Mouse (Mus musculus) MEL (cell line): ENCODE results near the gene Kctd7.

Experiments used
- CTCF ChIP-seq, 3 experiments: IDR thresholded peaks in 2 of 3; conservative IDR thresholded peaks in 1 of 3; 2 replicates each; pipeline ENCODE4 v1.5.1; 2011 to 2012; ENCODE audit warnings: low read length in 3 of 3, low read depth in 2 of 3, mild to moderate bottlenecking in 2 of 3, improper control_type of control experiment in 1 of 3, inconsistent platforms in 1 of 3, mixed read lengths in 1 of 3, moderate library complexity in 1 of 3; ENCODE audit not compliant: control insufficient read depth in 1 of 3, insufficient read depth in 1 of 3, poor library complexity in 1 of 3, severe bottlenecking in 1 of 3
- E2F4 ChIP-seq: IDR thresholded peaks from 2 replicates; pipeline ENCODE4 v1.6.1; 2011; ENCODE audit warnings: low read depth, low read length, improper control_type of control experiment, borderline replicate concordance
- EP300 ChIP-seq, 2 experiments: IDR thresholded peaks; 2 replicates each; pipeline ENCODE4 v1.6.1; 2011; ENCODE audit warnings: improper control_type of control experiment in 2 of 2, low read length in 2 of 2, low read depth in 1 of 2, mild to moderate bottlenecking in 1 of 2
- ETS1 ChIP-seq: IDR thresholded peaks from 2 replicates; pipeline ENCODE4 v1.6.1; 2012; ENCODE audit warnings: low read depth, mild to moderate bottlenecking, inconsistent platforms, low read length, improper control_type of control experiment, moderate library complexity
- GABPA ChIP-seq: IDR thresholded peaks from 2 replicates; pipeline ENCODE4 v1.6.1; 2012; ENCODE audit warnings: low read depth, mild to moderate bottlenecking, inconsistent platforms, low read length, improper control_type of control experiment, moderate library complexity
- POLR2A ChIP-seq, 2 experiments: IDR thresholded peaks; 2 replicates each; pipeline ENCODE4 v1.6.1; 2011 to 2012; ENCODE audit warnings: low read length in 2 of 2, mild to moderate bottlenecking in 2 of 2, control low read depth in 1 of 2, improper control_type of control experiment in 1 of 2, low read depth in 1 of 2, moderate library complexity in 1 of 2; ENCODE audit not compliant: control insufficient read depth in 1 of 2, insufficient read depth in 1 of 2, poor library complexity in 1 of 2
- RAD21 ChIP-seq: IDR thresholded peaks from 2 replicates; pipeline ENCODE4 v1.6.1; 2011; ENCODE audit warnings: mild to moderate bottlenecking, low read depth, low read length, improper control_type of control experiment
- TAL1 ChIP-seq: IDR thresholded peaks from 2 replicates; pipeline ENCODE4 v1.6.1; 2012; ENCODE audit warnings: mild to moderate bottlenecking, inconsistent platforms, low read length, moderate library complexity, mixed read lengths
- USF1 ChIP-seq: IDR thresholded peaks from 2 replicates; pipeline ENCODE4 v1.6.1; 2014; ENCODE audit warnings: low read depth, mild to moderate bottlenecking, inconsistent platforms, low read length, improper control_type of control experiment, moderate library complexity
- ZNF384 ChIP-seq: IDR thresholded peaks from 2 replicates; pipeline ENCODE4 v1.6.1; 2012; ENCODE audit warnings: low read depth, mild to moderate bottlenecking, inconsistent platforms, low read length, improper control_type of control experiment

DNA sequence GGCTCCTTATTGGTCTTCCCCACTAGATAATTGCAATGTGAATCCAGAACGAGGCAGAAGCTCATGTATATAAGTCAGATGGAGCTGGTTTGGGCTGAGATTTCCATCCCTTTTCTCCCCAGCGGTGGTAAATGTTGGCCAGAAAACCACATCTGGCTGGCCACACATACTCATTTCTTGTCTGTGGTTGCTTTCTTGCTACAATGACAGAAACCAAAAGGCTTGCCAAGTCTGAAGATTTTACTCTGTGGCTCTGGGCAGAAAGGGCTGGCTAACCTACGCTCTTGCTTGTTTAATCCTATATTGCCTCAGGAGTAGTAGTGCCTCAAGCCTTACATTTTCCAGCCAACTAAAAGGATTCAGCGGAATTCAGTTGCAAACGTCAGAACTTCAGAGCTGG lies 3.5 kb upstream of the Kctd7 start:
- TF ChIP-seq ZNF384 (no peak), TAL1 (no peak), POLR2A (IDR thresholded peaks at IDR 0.05; ENCODE audit: control insufficient read depth in 1 of 2, insufficient read depth in 1 of 2, low read depth in 1 of 2, low read length in 2 of 2, poor library complexity in 1 of 2) (no peak), USF1 (no peak), EP300 (IDR thresholded peaks at IDR 0.05; ENCODE audit: low read depth in 1 of 2, low read length in 2 of 2) (no peak), CTCF (IDR thresholded peaks at IDR 0.05 in 2 of 3, conservative IDR thresholded peaks at IDR 0.05 in 1 of 3; ENCODE audit: control insufficient read depth in 1 of 3, insufficient read depth in 1 of 3, low read depth in 2 of 3, low read length in 3 of 3, poor library complexity in 1 of 3, severe bottlenecking in 1 of 3) (no peak), E2F4 (no peak), GABPA (no peak), ETS1 (no peak), RAD21 (no peak)
